Mouse (Mus musculus): ENCODE results near the gene Gm49721. TPM values are rescaled to one million over a fixed set of nuclear protein-coding genes. Genes with fewer than 3 reads are reported as not detected.
"Not testable (repeated sequence)": the region's sequence is repeated elsewhere in the genome, so short reads cannot be mapped to it uniquely, and the experiment has no call there.

The Gm49721 gene
- polyA plus RNA-seq, 2 experiments from 2014 or later, result 0.39 to 1.5 TPM

DNA sequence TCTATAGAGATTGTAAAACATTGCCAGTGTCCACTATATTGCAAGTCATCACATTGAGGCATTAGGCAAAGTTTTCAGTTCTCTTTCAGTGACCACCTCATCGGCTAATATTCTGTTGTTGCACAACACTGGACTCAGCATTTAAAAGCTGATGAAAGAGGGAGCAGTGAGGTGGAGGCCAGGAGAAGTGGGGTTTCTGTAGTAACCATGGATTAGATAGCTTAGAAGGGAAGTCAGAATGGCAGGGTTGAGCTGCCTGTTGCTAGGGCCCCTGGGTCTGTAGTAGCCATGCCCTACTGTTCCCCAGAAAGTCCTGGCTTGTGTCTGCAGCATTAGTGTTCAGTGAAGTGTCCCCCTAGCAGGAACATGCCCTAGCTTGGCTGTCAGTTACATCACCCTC lies 7.4 kb downstream of the Gm49721 start:
- not testable (repeated sequence) for ATAC-seq

DNA sequence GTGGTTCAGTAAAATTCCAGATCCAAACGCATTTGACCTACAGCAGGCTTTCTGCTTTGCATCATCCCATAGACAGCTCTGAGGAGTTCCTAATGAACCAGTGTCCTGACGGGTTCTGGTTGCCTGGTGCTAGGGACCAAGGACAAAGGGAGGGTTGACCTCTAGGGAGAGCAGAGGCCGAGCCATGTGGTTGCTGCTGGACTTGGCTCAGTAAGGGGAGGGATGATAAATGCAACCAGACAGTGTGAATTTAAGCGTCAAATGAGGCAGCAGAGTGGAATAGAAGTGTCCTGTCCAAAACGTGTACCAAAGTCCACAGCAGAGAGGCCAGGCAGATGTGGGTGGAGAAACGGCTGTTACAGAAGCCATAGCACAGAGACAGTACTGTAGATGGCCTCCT lies 16.8 kb downstream of the Gm49721 start:
- not testable (repeated sequence) for ATAC-seq

GRCm38 (mm10) chr17:6996826-6997225 lies 18.1 kb downstream of the Gm49721 start:
- ATAC-seq, result not testable (repeated sequence)

- ATAC-seq, result peak; percentile 98
Observed at GRCm38 (mm10) chr17:6997778-6998490, 19.2 kb downstream of the Gm49721 start.

DNA sequence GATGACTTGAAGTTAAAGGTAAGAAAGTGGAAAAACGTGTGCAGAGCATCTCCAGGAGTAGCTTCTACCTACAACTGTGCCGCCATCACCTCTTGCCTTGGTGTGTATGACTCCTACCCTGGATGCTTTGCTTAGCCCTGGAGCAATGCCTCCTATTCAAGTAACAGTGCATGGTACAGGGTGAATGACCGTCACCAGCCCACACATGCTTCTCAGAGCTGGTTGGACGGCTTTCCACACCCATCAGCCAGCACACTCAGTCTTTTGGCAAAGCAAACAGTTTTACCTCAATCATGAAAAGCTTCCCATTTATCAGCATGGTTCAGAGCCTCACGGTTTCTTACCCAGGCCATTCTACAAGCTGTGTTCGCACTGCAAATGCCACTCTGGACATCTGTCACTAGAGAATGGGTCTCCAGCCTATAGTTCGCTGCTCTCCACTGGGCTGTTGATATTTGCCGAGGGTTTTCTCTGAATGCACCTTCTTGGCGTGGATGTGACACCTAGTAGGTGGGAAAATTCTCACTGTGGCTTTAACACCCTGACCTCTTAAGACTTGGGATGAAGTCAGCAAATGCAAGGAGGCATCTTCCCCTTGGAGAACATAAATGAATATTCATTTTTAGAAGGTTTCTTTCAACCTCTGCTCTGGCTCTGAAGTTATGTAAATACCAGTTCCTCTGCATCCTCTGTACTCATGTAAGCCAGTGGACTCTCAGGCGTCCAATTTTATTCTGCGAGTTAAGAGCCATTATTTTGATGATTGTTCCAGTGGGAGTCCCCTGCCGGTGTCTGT lies 23.3 kb downstream of the Gm49721 start:
- ATAC-seq, result not testable (repeated sequence)

DNA sequence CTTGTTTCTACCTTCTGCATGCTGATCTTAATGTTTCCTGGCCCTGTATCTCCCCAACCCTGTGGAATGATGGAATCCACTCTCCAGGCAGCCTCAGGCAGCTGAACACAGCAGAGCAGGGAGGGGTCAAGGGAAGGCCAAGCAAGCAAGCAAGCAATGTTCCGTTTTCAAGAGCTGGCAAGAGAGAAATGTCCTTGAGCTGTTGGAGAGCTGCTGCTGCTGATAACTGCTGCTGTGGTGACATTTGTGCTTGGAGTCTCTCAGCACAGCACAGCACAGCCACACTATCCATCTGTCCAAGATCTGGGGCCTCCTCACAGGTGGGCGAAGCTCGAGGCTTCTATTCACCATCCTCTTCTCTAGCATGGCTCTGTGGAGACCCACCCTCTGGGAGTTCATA lies 24.7 kb downstream of the Gm49721 start:
- not testable (repeated sequence) for ATAC-seq

DNA sequence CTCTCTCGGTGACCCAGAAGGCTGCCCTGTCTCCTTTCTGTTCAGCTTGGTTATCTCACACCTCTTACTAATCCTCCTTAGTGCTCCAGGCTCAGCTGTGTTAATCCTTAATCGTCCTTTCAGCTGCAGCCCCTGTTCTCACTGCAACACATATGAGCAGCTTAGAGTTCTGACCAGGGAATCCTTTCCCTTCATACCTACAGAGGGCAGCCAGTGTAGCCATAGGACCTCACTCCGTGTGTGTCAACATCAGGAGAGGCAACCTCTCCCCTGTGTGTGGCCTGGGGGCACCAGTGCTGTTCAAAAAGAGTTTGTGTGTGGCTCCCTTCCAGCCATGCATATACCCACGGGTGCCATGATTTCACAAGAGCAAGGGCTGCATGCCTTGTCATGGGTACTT lies 26.9 kb downstream of the Gm49721 start:
- not testable (repeated sequence) for ATAC-seq

DNA sequence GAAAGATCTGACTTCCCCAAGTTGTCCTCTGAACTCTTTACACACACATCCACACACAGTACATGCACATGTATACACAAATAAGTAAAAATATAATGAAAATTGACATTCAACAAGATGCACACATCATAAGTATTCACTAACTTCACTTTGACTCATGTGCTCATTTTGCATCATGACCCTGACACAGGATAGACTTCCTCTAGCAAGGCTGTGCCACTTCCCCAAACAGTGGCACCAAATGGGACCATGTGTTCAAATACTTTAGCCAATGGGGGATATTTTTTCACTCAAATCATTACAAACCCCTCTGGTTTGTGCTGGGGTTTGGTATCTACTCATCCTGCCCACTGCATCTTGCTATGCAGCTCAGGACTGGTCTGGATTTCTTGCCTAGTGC lies 30.2 kb downstream of the Gm49721 start:
- not testable (repeated sequence) for ATAC-seq

GRCm38 (mm10) chr17:7009440-7009839 lies 30.7 kb downstream of the Gm49721 start:
- not testable (repeated sequence) for ATAC-seq

DNA sequence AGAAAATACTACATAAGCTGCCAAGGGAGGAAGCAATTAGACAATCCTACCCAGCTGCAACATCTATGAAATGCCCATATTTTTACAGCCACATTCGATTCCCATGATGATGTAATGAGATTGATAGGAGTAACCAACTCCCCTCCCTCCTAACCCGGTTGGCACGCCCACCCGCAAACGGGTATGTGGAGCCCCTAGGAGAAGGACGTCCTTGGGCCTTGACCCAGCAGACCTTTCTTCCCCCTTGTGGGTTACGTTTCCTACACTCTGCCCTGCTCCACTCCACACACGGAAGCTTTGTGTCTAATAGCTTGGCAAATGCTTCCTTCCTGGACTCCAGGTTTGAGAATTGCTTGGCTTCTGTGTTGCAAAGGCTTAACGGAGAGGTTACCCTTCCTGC lies 31.2 kb downstream of the Gm49721 start:
- not testable (repeated sequence) for ATAC-seq

GRCm38 (mm10) chr17:7014190-7014589 lies 35.5 kb downstream of the Gm49721 start:
- ATAC-seq, result peak; percentile 77

- ATAC-seq, result not testable (repeated sequence)
Observed at GRCm38 (mm10) chr17:7025257-7025656, 46.6 kb downstream of the Gm49721 start, which contains the start of gene Gm1604a. Gene Gm1604a, plus strand, starts transcription at chr17:7025568.

- not testable (repeated sequence) for ATAC-seq
Observed at GRCm38 (mm10) chr17:7025764-7026346, 47.2 kb downstream of the Gm49721 start.

- ATAC-seq, result not testable (repeated sequence)
Observed at GRCm38 (mm10) chr17:7030204-7030603, 51.5 kb downstream of the Gm49721 start.

DNA sequence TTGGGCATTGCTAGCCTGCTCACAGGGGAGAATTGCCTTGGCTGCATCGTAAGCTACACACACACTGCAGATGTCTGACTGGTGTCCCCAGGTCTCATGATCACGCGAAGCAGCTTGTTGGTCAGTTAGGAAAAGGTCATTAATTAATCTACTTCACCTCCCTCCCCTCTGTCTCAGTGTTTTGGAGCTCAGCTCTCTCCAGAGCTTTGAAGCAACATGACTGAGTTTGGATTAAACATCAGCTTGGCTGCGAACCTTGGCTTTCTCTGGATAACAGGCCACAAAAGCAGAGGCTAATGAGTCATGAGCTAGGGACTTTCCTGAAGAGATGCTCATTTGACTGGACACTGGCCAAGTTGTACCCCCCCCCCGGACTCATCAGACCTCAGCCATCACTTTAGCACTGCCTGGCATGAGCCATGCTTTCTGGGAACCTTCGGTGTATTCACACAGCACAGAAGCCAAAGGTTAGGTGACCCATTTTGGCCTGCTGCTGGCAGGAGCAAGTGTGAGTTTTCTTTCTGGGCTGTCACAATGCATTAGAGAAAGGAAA lies 52.0 kb downstream of the Gm49721 start:
- not testable (repeated sequence) for ATAC-seq

DNA sequence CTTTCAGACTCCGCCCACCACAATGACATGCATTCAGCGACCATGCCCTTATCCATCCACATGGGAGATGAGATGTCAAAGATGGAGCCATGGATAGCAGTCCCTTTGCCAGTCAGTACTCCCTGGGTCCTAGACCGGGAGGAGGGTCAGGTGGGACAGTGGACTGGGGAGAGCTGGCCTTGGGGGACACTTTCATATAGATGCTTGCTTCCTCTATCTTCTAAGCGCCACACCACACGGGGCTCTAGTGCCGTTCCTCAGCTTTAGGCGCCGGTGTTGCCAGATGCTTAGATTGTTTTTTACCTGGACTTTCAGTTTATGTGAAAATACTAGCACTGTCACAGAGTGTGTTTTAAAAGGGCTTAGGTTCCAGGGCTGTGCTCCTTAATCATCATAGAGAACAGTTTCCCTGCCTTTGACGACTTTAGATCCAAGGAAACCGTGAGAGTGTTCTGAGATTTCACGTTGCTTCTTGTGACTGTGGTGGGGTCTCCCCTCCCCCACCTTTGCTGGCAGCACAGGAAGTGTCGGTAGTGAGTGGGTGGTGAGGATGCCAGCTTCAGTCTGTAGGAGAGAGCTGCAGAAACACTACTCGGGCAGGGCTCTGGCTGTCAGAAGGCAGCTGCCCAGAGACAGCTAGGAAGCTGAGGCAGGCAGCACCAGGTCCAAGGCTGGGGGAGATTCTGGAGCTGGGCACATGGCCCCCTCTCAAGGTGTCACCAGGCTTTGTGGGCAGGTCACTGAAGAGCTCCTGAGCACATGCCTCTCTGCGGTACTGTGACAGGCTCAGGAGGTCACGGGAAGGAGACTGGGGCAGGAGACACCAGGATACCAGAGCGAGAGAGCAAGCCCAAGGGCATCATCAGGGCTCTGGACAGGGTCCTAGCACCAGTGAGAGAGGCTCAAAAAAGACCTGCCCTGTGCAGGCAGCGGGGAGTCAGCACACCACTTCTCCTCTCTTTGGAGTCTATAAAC lies 54.8 kb downstream of the Gm49721 start:
- ATAC-seq, result peak; percentile 91

DNA sequence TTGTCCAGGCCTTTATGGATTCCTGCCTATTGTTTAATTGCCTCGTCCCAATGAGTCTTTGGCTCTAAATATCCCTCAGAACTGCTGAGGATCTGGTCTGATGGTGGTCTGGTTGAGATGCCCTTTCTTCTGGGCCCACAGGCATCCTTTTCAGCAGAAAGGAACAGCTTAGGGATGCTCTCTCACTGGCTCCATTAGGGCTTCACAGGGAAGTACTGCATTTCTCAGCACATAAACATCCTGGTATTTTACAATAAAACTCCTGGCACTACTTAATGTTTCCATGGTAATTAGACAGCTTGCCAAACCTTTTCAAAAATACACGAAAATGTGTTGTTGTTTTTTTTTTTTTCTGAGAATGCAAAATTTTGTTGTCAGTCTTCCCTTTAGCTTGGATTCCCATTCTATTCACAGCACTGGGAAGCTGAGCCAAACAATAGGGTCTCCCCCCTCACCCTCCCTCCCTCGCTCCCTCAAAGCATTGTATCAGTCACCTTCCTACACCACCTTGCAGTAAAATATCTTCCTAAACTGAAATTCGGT lies 90.4 kb downstream of the Gm49721 start:
- ATAC-seq, result not testable (repeated sequence)

- ATAC-seq, result not testable (repeated sequence)
Observed at GRCm38 (mm10) chr17:7069561-7070240, 91.0 kb downstream of the Gm49721 start.

DNA sequence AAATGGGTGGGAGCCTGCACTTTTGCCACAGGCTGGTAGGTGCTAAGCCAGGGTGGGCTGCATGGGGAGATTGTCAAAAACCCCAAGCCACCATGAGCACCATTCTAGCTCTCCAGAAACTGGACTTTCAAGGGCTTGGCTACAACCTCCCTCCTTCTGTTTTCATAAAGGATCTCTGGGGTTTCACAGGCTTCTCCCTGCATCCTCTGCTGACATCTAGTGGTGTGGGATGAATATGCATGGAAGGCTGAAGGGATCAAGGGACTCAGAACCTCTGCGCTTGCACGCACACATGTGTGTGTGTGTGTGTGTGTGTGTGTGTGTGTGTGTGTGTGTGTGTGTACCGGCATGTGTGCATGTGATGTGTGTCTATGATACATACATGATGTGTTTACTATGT lies 95.8 kb downstream of the Gm49721 start:
- peak; percentile 95 for ATAC-seq

GRCm38 (mm10) chr17:7075519-7075918 lies 96.8 kb downstream of the Gm49721 start:
- ATAC-seq, result not testable (repeated sequence)

GRCm38 (mm10) chr17:7079558-7079957 lies 100.9 kb downstream of the Gm49721 start:
- ATAC-seq, result peak; percentile 83

Measured in CD4-positive, CD25-positive, alpha-beta regulatory T cell, adult 4 months (primary cell).